Mouse (Mus musculus) liver, embryonic 11.5 days (tissue): ENCODE results near the gene Gm49403. TPM values are rescaled to one million over a fixed set of nuclear protein-coding genes. Genes with fewer than 3 reads are reported as not detected.
A peak's percentile ranks its signal among the peaks of the same experiment; 100 is the strongest.
"Not testable (repeated sequence)": the region's sequence is repeated elsewhere in the genome, so short reads cannot be mapped to it uniquely, and the experiment has no call there.

Experiments
- ATAC-seq: fragments of 200-750 bp; cut with Nextera tagmentation; replicated peaks from 2 replicates; pipeline ENCODE4 v1.8.0; 2017; ENCODE audit warnings: moderate number of reproducible peaks, mild to moderate bottlenecking, moderate TSS enrichment, moderate library complexity; ENCODE audit not compliant: low FRiP score
- DNase-seq: peaks from one replicate; pipeline ENCODE4 v3.0.0-alpha.2; 2017; ENCODE audit warnings: low spot score
- H3K27ac ChIP-seq: fragments of 300-500 bp; sonication (generic); 2 replicates; pipeline ENCODE4 v1.5.1; 2014; ENCODE audit warnings: mild to moderate bottlenecking, low read depth, low read length, control low read depth
- H3K27me3 ChIP-seq: fragments of 300-500 bp; sonication (generic); replicated peaks from 2 replicates; pipeline ENCODE4 v1.6.1; 2014; ENCODE audit warnings: low read length, mixed read lengths; ENCODE audit not compliant: control insufficient read depth, insufficient read depth
- H3K36me3 ChIP-seq: fragments of 300-500 bp; sonication (generic); 2 replicates; pipeline ENCODE4 v1.6.1; 2014; ENCODE audit warnings: mild to moderate bottlenecking, low read length, moderate library complexity, mixed read lengths; ENCODE audit not compliant: control insufficient read depth, insufficient read depth
- H3K4me1 ChIP-seq: fragments of 300-500 bp; sonication (generic); replicated peaks from 2 replicates; pipeline ENCODE4 v1.6.1; 2014; ENCODE audit warnings: low read length, mixed read lengths; ENCODE audit not compliant: control insufficient read depth, insufficient read depth
- H3K4me2 ChIP-seq: fragments of 300-500 bp; sonication (generic); 2 replicates; pipeline ENCODE4 v1.6.1; 2014; ENCODE audit warnings: mild to moderate bottlenecking, control low read depth, moderate library complexity
- H3K4me3 ChIP-seq: fragments of 300-500 bp; sonication (generic); 2 replicates; pipeline ENCODE4 v1.5.1; 2014; ENCODE audit warnings: low read depth, low read length, control low read depth
- H3K9ac ChIP-seq: fragments of 300-500 bp; sonication (generic); 2 replicates; pipeline ENCODE4 v1.6.1; 2014; ENCODE audit warnings: low read depth, low read length, control low read depth
- H3K9me3 ChIP-seq: fragments of 300-500 bp; sonication (generic); 2 replicates; pipeline ENCODE4 v1.6.1; 2016; ENCODE audit warnings: low read length, inconsistent platforms, mixed read lengths; ENCODE audit not compliant: control insufficient read depth
- WGBS: fragments of 180-500 bp; shearing (Covaris S2); extraction: QIAGEN DNeasy Blood & Tissue Kit; methylation state at CpG from one replicate; pipeline ENCODE4 v1.1.7; 2014; 5-methylcytosine and 5-hydroxymethylcytosine counted together
- polyA plus RNA-seq: library from polyadenylated mRNA; unstranded; fragments of >200 nt; fragmentation: Nextera tagmentation; extraction: Ambion mirVana; gene quantifications from 2 replicates; pipeline ENCODE4 v1.2.1, GENCODE M21; 2014

Gm49403 gene
- polyA plus RNA-seq, 1 experiment from 2014 or later, result not detected

GRCm38 (mm10) chr19:8859018-8859417 lies 24.7 kb upstream of the Gm49403 start:
- no peak; the same call in 1 of the 2 replicates for ATAC-seq
- 13% methylated on average over 1 of the region's 1 CpGs for WGBS
- no peak overlapping the region for H3K27ac ChIP-seq
- H3K4me2 ChIP-seq, result no peak overlapping the region
- no peak overlapping the region for H3K4me3 ChIP-seq
- H3K9ac ChIP-seq, result no peak overlapping the region; the same call in 1 of the 2 replicates
- H3K27me3 ChIP-seq, result no peaks in the 10 kb centered on the region
- no peaks in the 10 kb centered on the region for H3K9me3 ChIP-seq
- H3K4me1 ChIP-seq, result no peaks in the 10 kb centered on the region
- no peak for DNase-seq
- no peaks in the 10 kb centered on the region for H3K36me3 ChIP-seq

- Histone ChIP-seq H3K4me3 (no peak overlapping the region), H3K27ac (no peak overlapping the region), H3K4me1 (0 out of 2 replicates have a peak, but pooled peaks cover 2% of the 10 kb centered on the region), H3K36me3 (no peaks in the 10 kb centered on the region), H3K27me3 (no peaks in the 10 kb centered on the region), H3K9ac (no peak overlapping the region), H3K9me3 (no peaks in the 10 kb centered on the region), H3K4me2 (no peak overlapping the region)
- ATAC-seq (no peak), DNase-seq (no peak)
- 79% methylated on average over 6 of the region's 6 CpGs for WGBS
Observed at GRCm38 (mm10) chr19:8864265-8864664, 19.5 kb upstream of the Gm49403 start.

GRCm38 (mm10) chr19:8870381-8870780 lies 13.3 kb upstream of the Gm49403 start:
- not testable (repeated sequence) for ATAC-seq, H3K4me1 ChIP-seq, H3K27me3 ChIP-seq, H3K9me3 ChIP-seq, DNase-seq
- H3K36me3 ChIP-seq, result peaks cover 13% of the 10 kb centered on the region
- peak overlapping the region; percentile 77 for H3K4me2 ChIP-seq
- H3K27ac ChIP-seq, result peak overlapping the region; percentile 67; the same call in 1 of the 2 replicates
- 70% methylated on average over 3 of the region's 3 CpGs for WGBS
- peak overlapping the region; percentile 95 for H3K4me3 ChIP-seq
- H3K9ac ChIP-seq, result peak overlapping the region; percentile 94; the same call in 1 of the 2 replicates

GRCm38 (mm10) chr19:8870838-8871237 lies 12.9 kb upstream of the Gm49403 start:
- Histone ChIP-seq H3K27me3 (no peaks in the 10 kb centered on the region), H3K9me3 (no peaks in the 10 kb centered on the region), H3K4me3 (peak overlapping the region; percentile 95), H3K9ac (peak overlapping the region; percentile 94), H3K27ac (peak overlapping the region; percentile 67), H3K36me3 (peaks cover 13% of the 10 kb centered on the region), H3K4me1 (peaks cover 9% of the 10 kb centered on the region), H3K4me2 (peak overlapping the region; percentile 77)
- ATAC-seq, result peak; percentile 24; the same call in 1 of the 2 replicates
- WGBS, result 30% methylated on average over 9 of the region's 9 CpGs
- DNase-seq, result no peak

- H3K4me1 ChIP-seq, result peaks cover 9% of the 10 kb centered on the region
- peak; percentile 96 for DNase-seq
- H3K9me3 ChIP-seq, result no peaks in the 10 kb centered on the region
- peak within 1 kb of the TSS; percentile 94 for H3K9ac ChIP-seq
- WGBS, result 2% methylated on average over 59 of the region's 59 CpGs
- peak within 1 kb of the TSS; percentile 95 for H3K4me3 ChIP-seq
- peak within 1 kb of the TSS; percentile 96 for H3K4me2 ChIP-seq
- peaks cover 15% of the 10 kb centered on the region for H3K36me3 ChIP-seq
- H3K27ac ChIP-seq, result peak within 1 kb of the TSS; percentile 89
- H3K27me3 ChIP-seq, result no peaks in the 10 kb centered on the region
- ATAC-seq, result peak; percentile 97
Observed at GRCm38 (mm10) chr19:8871267-8872186, 12.2 kb upstream of the Gm49403 start, which contains the start of gene Ubxn1. Gene Ubxn1 (plus strand): TSS chr19:8871496.

- no peaks in the 10 kb centered on the region for H3K27me3 ChIP-seq
- peak overlapping the region; percentile 89; the same call in 1 of the 2 replicates for H3K27ac ChIP-seq
- DNase-seq (no peak), ATAC-seq (no peak)
- 69% methylated on average over 10 of the region's 10 CpGs for WGBS
- peaks cover 9% of the 10 kb centered on the region for H3K4me1 ChIP-seq
- peak overlapping the region; percentile 96 for H3K4me2 ChIP-seq
- peaks cover 20% of the 10 kb centered on the region for H3K36me3 ChIP-seq
- no peaks in the 10 kb centered on the region for H3K9me3 ChIP-seq
- H3K4me3 ChIP-seq, result peak overlapping the region; percentile 95
- peak overlapping the region; percentile 94 for H3K9ac ChIP-seq
Observed at GRCm38 (mm10) chr19:8872266-8872840, 11.4 kb upstream of the Gm49403 start.

GRCm38 (mm10) chr19:8875031-8875430 lies 8.7 kb upstream of the Gm49403 start:
- Histone ChIP-seq H3K36me3 (peaks cover 25% of the 10 kb centered on the region), H3K4me3 (no peak overlapping the region), H3K9me3 (no peaks in the 10 kb centered on the region), H3K27ac (no peak overlapping the region), H3K9ac (no peak overlapping the region), H3K27me3 (no peaks in the 10 kb centered on the region), H3K4me2 (no peak overlapping the region), H3K4me1 (peaks cover 14% of the 10 kb centered on the region)
- ATAC-seq (no peak), DNase-seq (no peak)
- WGBS, result 87% methylated on average over 7 of the region's 7 CpGs

- Histone ChIP-seq H3K4me3 (peak within 1 kb of the TSS; percentile 94), H3K9me3 (no peaks in the 10 kb centered on the region), H3K9ac (peak within 1 kb of the TSS; percentile 95), H3K4me1 (peaks cover 8% of the 10 kb centered on the region), H3K4me2 (peak within 1 kb of the TSS; percentile 92), H3K27me3 (no peaks in the 10 kb centered on the region), H3K27ac (peak within 1 kb of the TSS; percentile 79), H3K36me3 (peaks cover 12% of the 10 kb centered on the region)
- DNase-seq (peak; percentile 84), ATAC-seq (peak; percentile 97)
- WGBS, result under 1% methylated on average over 42 of the region's 42 CpGs
Observed at GRCm38 (mm10) chr19:8880311-8881033, 3.3 kb upstream of the Gm49403 start, which contains the start of gene Uqcc3. Gene Uqcc3 (minus strand): TSS chr19:8880923.
